Mouse (Mus musculus) CH12F3 (cell line): Measurements from ENCODE around the gene 3110082I17Rik.

Experiments
- in situ Hi-C: fragments of 300-500 bp; cut with MboI; formaldehyde crosslinking; loops from 2 replicates; pipeline ENCODE4 v1.14.3; 2020; ENCODE audit warnings: low sequenced_read_pairs

3110082I17Rik gene

GRCm38 (mm10) chr5:139423026-139423865 lies 37.1 kb downstream of the 3110082I17Rik start, which contains the start of gene Gper1:
TSS of gene Gper1 (plus strand) at chr5:139423151.
- in situ Hi-C loops: no loop called here

GRCm38 (mm10) chr5:139418633-139419032 lies 41.7 kb downstream of the 3110082I17Rik start:
- in situ Hi-C loops: no loop called here

- in situ Hi-C loops: no loop called here
Measured at GRCm38 (mm10) chr5:139418110-139418509, 42.2 kb downstream of the 3110082I17Rik start.

GRCm38 (mm10) chr5:139417480-139417879 lies 42.8 kb downstream of the 3110082I17Rik start:
- in situ Hi-C loops: no loop called here

- in situ Hi-C loops: no loop called here
Measured at GRCm38 (mm10) chr5:139416942-139417341, 43.4 kb downstream of the 3110082I17Rik start.

GRCm38 (mm10) chr5:139415001-139415400 lies 45.3 kb downstream of the 3110082I17Rik start:
- in situ Hi-C loops: no loop called here

GRCm38 (mm10) chr5:139413545-139413944 lies 46.8 kb downstream of the 3110082I17Rik start:
- in situ Hi-C loops: no loop called here

- in situ Hi-C loops: no loop called here
Measured at GRCm38 (mm10) chr5:139411665-139412314, 48.5 kb downstream of the 3110082I17Rik start.

GRCm38 (mm10) chr5:139411117-139411516 lies 49.2 kb downstream of the 3110082I17Rik start:
- in situ Hi-C loops: no loop called here

- in situ Hi-C loops: no loop called here
Measured at GRCm38 (mm10) chr5:139410056-139410455, 50.3 kb downstream of the 3110082I17Rik start.

- in situ Hi-C loops: no loop called here
Measured at GRCm38 (mm10) chr5:139409412-139409811, 50.9 kb downstream of the 3110082I17Rik start.

GRCm38 (mm10) chr5:139408511-139408910 lies 51.8 kb downstream of the 3110082I17Rik start:
- in situ Hi-C loops: no loop called here

GRCm38 (mm10) chr5:139407121-139407885 lies 53.0 kb downstream of the 3110082I17Rik start:
- in situ Hi-C loops: no loop called here

- in situ Hi-C loops: no loop called here
Measured at GRCm38 (mm10) chr5:139405953-139406352, 54.4 kb downstream of the 3110082I17Rik start.

- in situ Hi-C loops: no loop called here
Measured at GRCm38 (mm10) chr5:139405478-139405877, 54.8 kb downstream of the 3110082I17Rik start.

- in situ Hi-C loops: no loop called here
Measured at GRCm38 (mm10) chr5:139404801-139405401, 55.4 kb downstream of the 3110082I17Rik start, which contains the start of gene C130050O18Rik. TSS of gene C130050O18Rik (plus strand) at chr5:139405280.

- in situ Hi-C loops: no loop called here
Measured at GRCm38 (mm10) chr5:139403692-139404260, 56.6 kb downstream of the 3110082I17Rik start.

- in situ Hi-C loops: no loop called here
Measured at GRCm38 (mm10) chr5:139402106-139402505, 58.2 kb downstream of the 3110082I17Rik start.

- in situ Hi-C loops: no loop called here
Measured at GRCm38 (mm10) chr5:139399991-139400390, 60.3 kb downstream of the 3110082I17Rik start.

GRCm38 (mm10) chr5:139398786-139399185 lies 61.5 kb downstream of the 3110082I17Rik start:
- in situ Hi-C loops: no loop called here
